Mouse (Mus musculus) megakaryocyte, embryonic 14.5 days (primary cell): ENCODE measurements around the gene Hspb7.

Experiments
- FLI1 ChIP-seq: IDR thresholded peaks from 2 replicates; pipeline ENCODE4 v1.6.1; 2012; ENCODE audit warnings: low read length, inconsistent platforms, mixed read lengths
- GATA1 ChIP-seq: IDR thresholded peaks from 3 replicates; pipeline ENCODE4 v1.6.1; 2012; ENCODE audit warnings: mixed read lengths, low read length, inconsistent platforms, borderline replicate concordance

- no peak for TF ChIP-seq GATA1
- no peak for TF ChIP-seq FLI1
These were observed 23.3 kb downstream of the Hspb7 start for GRCm38 (mm10) chr4:141443641-141444429.
